Mouse (Mus musculus) heart, embryonic 12.5 days (tissue): ENCODE measurements around the gene Isoc2a. TPM values are rescaled to one million over a fixed set of nuclear protein-coding genes. Genes with fewer than 3 reads are reported as not detected.

Experiments used
- ATAC-seq: fragments of 200-750 bp; cut with Nextera tagmentation; 2 replicates; pipeline ENCODE4 v1.8.0; 2017; ENCODE audit warnings: moderate TSS enrichment, moderate library complexity; ENCODE audit not compliant: insufficient number of reproducible peaks, low FRiP score
- H3K27ac ChIP-seq: fragments of 300-500 bp; sonication (generic); 2 replicates; pipeline ENCODE4 v1.5.1; 2016; ENCODE audit warnings: mild to moderate bottlenecking, moderate library complexity; ENCODE audit not compliant: poor library complexity, severe bottlenecking
- H3K27me3 ChIP-seq: fragments of 300-500 bp; sonication (generic); replicated peaks from 2 replicates; pipeline ENCODE4 v1.6.1; 2016; ENCODE audit warnings: mild to moderate bottlenecking, moderate library complexity
- H3K36me3 ChIP-seq: fragments of 300-500 bp; sonication (generic); 2 replicates; pipeline ENCODE4 v1.6.1; 2016; ENCODE audit warnings: mild to moderate bottlenecking, moderate library complexity
- H3K4me1 ChIP-seq: fragments of 300-500 bp; sonication (generic); replicated peaks from 2 replicates; pipeline ENCODE4 v1.6.1; 2016; ENCODE audit warnings: mild to moderate bottlenecking
- H3K4me2 ChIP-seq: fragments of 300-500 bp; sonication (generic); 2 replicates; pipeline ENCODE4 v1.6.1; 2016; ENCODE audit warnings: mild to moderate bottlenecking, moderate library complexity
- H3K4me3 ChIP-seq: fragments of 300-500 bp; sonication (generic); 2 replicates; pipeline ENCODE4 v1.5.1; 2016; ENCODE audit warnings: mild to moderate bottlenecking
- H3K9ac ChIP-seq: fragments of 300-500 bp; sonication (generic); 2 replicates; pipeline ENCODE4 v1.6.1; 2016; ENCODE audit warnings: mild to moderate bottlenecking, moderate library complexity
- H3K9me3 ChIP-seq: fragments of 300-500 bp; sonication (generic); replicated peaks from 2 replicates; pipeline ENCODE4 v1.6.1; 2016; ENCODE audit warnings: mild to moderate bottlenecking, moderate library complexity
- WGBS: fragments of 180-500 bp; shearing (Covaris S2); methylation state at CpG from one replicate; pipeline ENCODE4 v1.1.7; 2016; 5-methylcytosine and 5-hydroxymethylcytosine counted together
- polyA plus RNA-seq: library from polyadenylated mRNA; unstranded; fragments of >200 nt; fragmentation: Nextera tagmentation; extraction: Ambion mirVana; gene quantifications from 2 replicates; pipeline ENCODE4 v1.2.1, GENCODE M21; 2016

The Isoc2a gene
- polyA plus RNA-seq, 1 experiment from 2014 or later: 1.0 TPM

DNA sequence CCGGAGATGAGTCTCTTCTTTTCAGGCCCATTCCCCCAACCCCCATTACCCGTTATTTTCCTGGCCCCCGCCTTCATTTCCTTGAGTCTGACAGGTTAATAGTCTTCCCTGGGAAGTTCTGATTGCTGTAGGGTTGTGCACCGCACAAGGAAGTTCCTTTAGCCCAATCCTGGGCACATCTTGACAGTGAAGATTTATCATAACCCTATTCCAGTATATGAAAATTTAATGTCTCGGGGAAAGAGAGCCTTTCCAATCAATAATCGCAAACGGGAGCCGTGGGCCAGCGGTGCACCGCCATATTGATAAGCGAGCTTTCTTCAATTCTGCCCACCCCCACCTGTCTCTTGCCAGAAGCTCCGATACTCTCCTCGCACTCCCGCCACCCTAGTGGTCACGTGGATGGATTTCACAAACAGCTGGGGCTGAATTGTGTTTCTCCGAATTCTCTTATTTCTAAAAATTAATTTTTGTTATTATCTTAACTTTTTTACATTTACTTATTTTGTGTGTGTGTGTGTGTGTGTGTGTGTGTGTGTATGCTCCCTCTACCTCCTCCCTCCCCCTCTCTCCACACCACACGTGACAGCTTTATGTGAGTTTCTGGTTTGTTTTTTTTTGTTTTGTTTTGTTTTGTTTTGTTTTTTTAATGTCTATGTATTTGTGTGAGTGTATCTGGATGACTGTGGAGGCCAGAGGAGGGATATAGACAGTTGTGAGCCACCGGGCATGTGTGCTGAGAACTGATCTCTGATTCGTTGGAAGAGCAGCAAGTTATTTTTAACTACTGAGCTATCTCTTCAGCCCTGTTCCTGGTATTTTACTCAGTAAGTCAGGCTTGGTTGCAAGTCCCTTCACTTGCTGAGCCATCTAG lies 22.9 kb downstream of the Isoc2a start:
- Histone ChIP-seq H3K27ac (peak overlapping the region; percentile 71), H3K4me2 (peak overlapping the region; percentile 66), H3K9ac (peak overlapping the region; percentile 42), H3K4me3 (peak overlapping the region; percentile 37), H3K27me3 (no peaks in the 10 kb centered on the region), H3K36me3 (no peaks in the 10 kb centered on the region), H3K4me1 (peaks cover 10% of the 10 kb centered on the region), H3K9me3 (peaks cover 4% of the 10 kb centered on the region)
- WGBS: 5% methylated on average over 19 of the region's 19 CpGs
- ATAC-seq: peak; percentile 78

DNA sequence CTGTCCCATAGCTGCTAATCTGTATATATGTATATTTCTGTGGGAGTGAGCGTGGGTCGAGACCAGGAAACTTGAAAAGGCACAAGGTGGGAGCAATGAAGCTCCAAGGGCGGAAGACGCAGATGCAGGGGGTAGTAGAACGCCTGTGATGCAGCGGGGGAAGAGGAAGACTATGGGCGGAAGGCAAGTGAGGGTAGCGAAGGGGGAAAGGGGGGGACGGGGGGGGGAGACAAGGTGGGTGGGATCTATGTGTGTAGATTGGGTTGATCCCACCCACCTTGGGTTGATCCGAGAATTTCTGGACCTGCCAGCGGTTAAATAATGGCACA lies 23.5 kb downstream of the Isoc2a start:
- ATAC-seq: no peak

DNA sequence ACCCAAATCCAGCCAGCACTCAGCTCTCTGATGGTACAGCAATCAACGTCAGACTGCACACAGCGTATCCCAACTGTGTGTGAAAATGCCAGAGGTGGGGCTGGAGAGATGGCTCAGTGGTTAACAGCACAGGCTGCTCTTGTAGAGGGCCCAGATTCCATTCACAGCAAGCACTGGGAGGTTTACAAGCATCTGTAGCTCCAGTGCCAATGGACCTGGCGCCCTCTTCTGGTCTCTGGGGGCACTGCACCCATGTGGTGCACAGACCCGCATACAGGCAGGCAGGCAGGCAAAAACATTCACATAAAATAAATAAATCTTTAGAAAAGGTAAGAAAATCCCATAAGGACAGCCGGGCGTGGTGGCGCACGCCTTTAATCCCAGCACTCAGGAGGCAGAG lies 24.2 kb downstream of the Isoc2a start:
- Histone ChIP-seq H3K27ac (no peak overlapping the region), H3K9ac (no peak overlapping the region), H3K4me3 (no peak overlapping the region), H3K27me3 (no peaks in the 10 kb centered on the region), H3K4me2 (peak overlapping the region; percentile 66), H3K9me3 (peaks cover 4% of the 10 kb centered on the region), H3K36me3 (no peaks in the 10 kb centered on the region), H3K4me1 (peaks cover 10% of the 10 kb centered on the region)
- WGBS: 47% methylated on average over 8 of the region's 8 CpGs
- ATAC-seq: no peak

More for the DNA sequence above, 23.5 kb downstream of the Isoc2a start:
- Histone ChIP-seq H3K36me3 (no peaks in the 10 kb centered on the region), H3K4me3 (peak overlapping the region; percentile 37), H3K9me3 (peaks cover 4% of the 10 kb centered on the region), H3K27ac (peak overlapping the region; percentile 71), H3K27me3 (no peaks in the 10 kb centered on the region), H3K4me1 (peaks cover 10% of the 10 kb centered on the region), H3K4me2 (peak overlapping the region; percentile 66), H3K9ac (peak overlapping the region; percentile 30; the same call in 1 of the 2 replicates)
- WGBS: 28% methylated on average over 11 of the region's 11 CpGs

DNA sequence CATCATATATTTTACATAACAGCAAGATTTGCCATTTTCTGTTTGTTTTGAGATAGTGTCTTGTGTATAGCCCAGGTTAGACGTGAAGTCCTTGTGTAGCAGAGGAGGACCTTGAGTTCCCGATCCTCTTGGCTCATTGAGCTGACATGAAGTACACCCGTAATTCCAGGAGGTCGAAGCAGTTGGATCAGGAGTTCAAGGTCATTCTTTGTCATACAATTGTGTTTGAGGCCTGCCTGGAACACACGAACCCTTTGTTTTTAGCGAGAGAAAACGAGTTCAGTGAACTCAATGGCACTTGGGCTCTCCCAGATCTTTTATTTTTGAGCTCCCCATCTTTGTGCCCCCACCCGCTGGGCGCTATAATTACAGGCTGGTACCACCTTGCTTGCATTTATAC lies 25.5 kb downstream of the Isoc2a start:
- H3K27ac ChIP-seq: no peak overlapping the region
- H3K4me2 ChIP-seq: no peak overlapping the region
- H3K4me3 ChIP-seq: no peak overlapping the region
- no peaks in the 10 kb centered on the region for H3K36me3 ChIP-seq
- H3K27me3 ChIP-seq: no peaks in the 10 kb centered on the region
- peaks cover 4% of the 10 kb centered on the region for H3K9me3 ChIP-seq
- WGBS: 83% methylated on average over 9 of the region's 9 CpGs
- H3K9ac ChIP-seq: no peak overlapping the region
- ATAC-seq: no peak
- peaks cover 17% of the 10 kb centered on the region for H3K4me1 ChIP-seq

DNA sequence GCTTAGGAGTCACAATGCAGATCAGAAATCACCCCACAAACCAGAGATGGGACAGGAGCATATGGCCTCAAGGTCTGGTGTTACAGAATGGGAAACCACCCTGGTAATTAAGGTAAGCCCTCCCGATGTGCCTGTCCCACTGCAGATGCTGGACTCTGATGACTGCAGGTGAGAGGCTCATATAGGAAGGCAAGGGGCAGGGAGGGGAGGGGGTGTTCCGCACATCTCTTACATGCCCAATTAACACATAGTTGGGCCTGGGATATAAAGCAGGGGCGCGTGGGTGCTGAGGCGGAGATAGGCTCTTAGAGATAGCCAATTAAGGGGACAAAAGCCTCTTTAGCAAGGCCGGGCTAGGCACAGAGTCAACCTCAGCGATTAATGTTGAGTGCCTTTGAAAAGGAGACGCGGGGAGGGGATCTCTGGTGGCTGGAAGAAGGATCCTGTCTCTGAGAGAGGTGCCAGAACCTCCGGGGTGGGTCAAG lies 29.6 kb downstream of the Isoc2a start, which contains the start of gene Gm36210:
TSS of gene Gm36210 (minus strand) at position 51 of the 485 bp plus-strand sequence.
- H3K9me3 ChIP-seq: no peaks in the 10 kb centered on the region
- H3K4me2 ChIP-seq: no peak within 1 kb of the TSS
- H3K27ac ChIP-seq: no peak within 1 kb of the TSS
- H3K36me3 ChIP-seq: no peaks in the 10 kb centered on the region
- 0 out of 2 replicates have a peak, but pooled peaks cover 6% of the 10 kb centered on the region for H3K27me3 ChIP-seq
- peaks cover 8% of the 10 kb centered on the region; the same call in 1 of the 2 replicates for H3K4me1 ChIP-seq
- H3K4me3 ChIP-seq: no peak within 1 kb of the TSS
- 43% methylated on average over 10 of the region's 10 CpGs for WGBS
- no peak within 1 kb of the TSS for H3K9ac ChIP-seq
- ATAC-seq: no peak

DNA sequence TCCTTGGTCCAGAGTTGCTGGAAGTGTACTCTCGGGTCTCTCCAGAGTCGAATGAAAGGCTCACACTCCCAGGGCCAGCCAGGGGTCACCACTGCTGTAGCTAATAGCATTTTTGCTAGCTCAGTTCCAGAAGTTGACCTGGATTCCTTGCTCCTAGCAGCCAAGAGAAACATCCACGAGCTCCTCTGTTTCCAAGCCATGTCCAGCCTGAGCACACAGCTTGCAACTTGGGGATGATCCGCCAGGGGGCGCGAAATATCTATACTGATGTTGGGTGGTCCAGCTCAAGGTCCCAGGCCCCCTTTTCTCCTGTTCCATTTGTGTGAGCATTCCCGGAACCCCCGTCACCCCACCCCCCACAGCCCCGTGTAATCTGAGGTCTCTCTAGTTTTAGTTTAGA lies 34.6 kb downstream of the Isoc2a start:
- ATAC-seq: no peak
- Histone ChIP-seq H3K4me3 (no peak overlapping the region), H3K4me2 (no peak overlapping the region), H3K9me3 (no peaks in the 10 kb centered on the region), H3K4me1 (peaks cover 16% of the 10 kb centered on the region), H3K36me3 (no peaks in the 10 kb centered on the region), H3K9ac (no peak overlapping the region), H3K27ac (no peak overlapping the region), H3K27me3 (0 out of 2 replicates have a peak, but pooled peaks cover 6% of the 10 kb centered on the region)
- 29% methylated on average over 9 of the region's 9 CpGs for WGBS

DNA sequence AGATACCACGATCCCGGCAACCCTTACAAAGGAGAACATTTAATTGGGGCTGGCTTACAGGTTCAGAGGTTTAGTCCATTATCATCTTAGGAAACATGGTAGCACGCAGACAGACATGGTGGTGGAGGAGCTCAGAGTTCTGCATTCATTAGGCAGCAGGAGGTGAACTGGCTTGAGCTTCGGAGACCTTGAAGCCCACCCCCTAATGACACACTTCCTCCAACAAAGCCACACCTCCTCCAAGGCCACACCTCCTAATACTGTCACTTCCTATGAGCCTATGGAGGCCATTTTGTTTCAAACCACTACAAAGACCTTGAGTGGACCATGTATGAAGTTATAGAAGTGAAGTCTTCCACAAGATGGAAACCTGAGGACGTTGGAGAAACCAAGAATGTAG lies 35.3 kb downstream of the Isoc2a start:
- Histone ChIP-seq H3K4me1 (peaks cover 17% of the 10 kb centered on the region), H3K36me3 (peaks cover under 1% of the 10 kb centered on the region), H3K27me3 (0 out of 2 replicates have a peak, but pooled peaks cover 6% of the 10 kb centered on the region), H3K9ac (no peak overlapping the region), H3K4me2 (no peak overlapping the region), H3K27ac (no peak overlapping the region), H3K9me3 (no peaks in the 10 kb centered on the region), H3K4me3 (no peak overlapping the region)
- ATAC-seq: no peak
- 53% methylated on average over 5 of the region's 5 CpGs for WGBS

DNA sequence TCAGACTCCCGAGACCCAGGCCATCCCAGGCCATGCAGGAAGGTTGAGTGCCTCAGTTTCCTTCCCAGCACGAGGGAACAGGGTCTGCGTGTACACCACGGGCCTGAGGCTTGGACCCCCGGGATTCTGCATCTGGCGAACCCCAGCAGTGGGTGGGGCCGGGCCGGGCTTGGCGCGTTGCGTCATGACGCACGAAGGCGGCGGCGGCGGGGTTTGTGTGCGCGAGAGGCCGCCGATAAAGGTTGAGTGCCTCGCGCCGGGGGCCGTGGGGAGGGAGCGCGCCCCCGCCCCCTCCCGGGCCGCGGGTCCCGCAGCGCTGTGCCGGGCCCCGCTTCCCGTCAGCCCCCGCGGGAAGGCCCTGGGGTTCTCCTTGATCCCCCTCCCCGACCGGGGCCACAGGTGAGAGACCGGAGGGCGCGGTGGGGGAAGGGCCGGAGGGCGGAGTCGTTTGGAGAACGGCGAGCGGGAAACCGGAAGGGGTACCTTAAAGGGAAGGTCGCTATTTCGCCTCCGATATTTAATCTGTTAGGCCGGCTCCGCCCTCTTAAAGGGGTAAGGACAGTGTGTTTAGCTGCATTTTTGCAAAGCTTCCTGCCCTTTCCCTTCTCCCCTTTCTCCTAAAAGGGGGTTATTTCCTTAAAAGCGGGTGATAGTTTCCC lies 38.2 kb downstream of the Isoc2a start, which contains the start of gene Zfp628:
TSS of gene Zfp628 (plus strand) at position 211 of the 659 bp plus-strand sequence.
- peak; percentile 92 for ATAC-seq

DNA sequence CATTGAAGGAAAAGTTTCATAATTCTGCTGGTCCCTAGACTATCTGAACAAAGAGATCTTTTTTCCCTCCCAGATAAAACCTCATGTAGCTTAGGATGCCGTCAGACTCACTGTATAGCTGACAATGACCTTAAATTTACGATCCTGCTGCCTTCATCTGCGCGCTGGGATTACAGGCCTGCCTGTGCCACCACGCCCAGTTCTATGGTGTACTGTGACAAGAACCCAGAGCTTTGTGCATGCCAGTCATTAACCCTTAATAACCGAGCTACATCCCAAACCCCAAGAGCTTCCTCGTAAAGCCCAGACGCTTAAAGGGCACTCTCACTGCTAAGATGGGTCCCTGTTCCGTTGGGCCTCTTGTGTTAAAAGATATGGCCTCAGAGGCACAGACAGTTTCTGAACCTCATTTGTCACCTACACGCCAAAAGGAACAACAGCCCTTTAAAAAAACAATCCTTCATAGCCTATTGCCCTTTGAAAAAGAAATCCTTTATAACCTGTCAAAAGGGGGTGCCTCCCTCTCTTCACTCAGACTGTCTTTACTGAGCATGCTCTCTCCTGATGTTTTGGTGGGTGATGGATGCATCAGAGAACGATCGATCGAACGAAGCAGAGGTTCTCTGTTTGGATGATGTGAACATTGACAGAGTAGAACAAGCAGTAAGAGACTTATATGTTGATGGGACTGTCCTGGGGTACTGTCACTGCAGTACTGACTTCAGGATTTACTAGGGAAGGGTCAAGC lies 38.9 kb downstream of the Isoc2a start:
- H3K27ac ChIP-seq: peak overlapping the region; percentile 88
- H3K9me3 ChIP-seq: no peaks in the 10 kb centered on the region
- peak overlapping the region; percentile 91 for H3K4me2 ChIP-seq
- peak overlapping the region; percentile 60 for H3K4me3 ChIP-seq
- H3K4me1 ChIP-seq: peaks cover 20% of the 10 kb centered on the region
- H3K36me3 ChIP-seq: peaks cover 37% of the 10 kb centered on the region
- 25% methylated on average over 14 of the region's 14 CpGs for WGBS
- 0 out of 2 replicates have a peak, but pooled peaks have one; percentile 26 for ATAC-seq
- no peaks in the 10 kb centered on the region for H3K27me3 ChIP-seq
- H3K9ac ChIP-seq: peak overlapping the region; percentile 81

More for the DNA sequence above, 38.2 kb downstream of the Isoc2a start, which contains the start of gene Zfp628:
- Histone ChIP-seq H3K4me1 (peaks cover 17% of the 10 kb centered on the region), H3K4me3 (peak within 1 kb of the TSS; percentile 60), H3K9me3 (no peaks in the 10 kb centered on the region), H3K36me3 (peaks cover 30% of the 10 kb centered on the region), H3K27me3 (0 out of 2 replicates have a peak, but pooled peaks cover 2% of the 10 kb centered on the region), H3K27ac (peak within 1 kb of the TSS; percentile 88), H3K9ac (peak within 1 kb of the TSS; percentile 81), H3K4me2 (peak within 1 kb of the TSS; percentile 91)
- 1% methylated on average over 56 of the region's 56 CpGs for WGBS

DNA sequence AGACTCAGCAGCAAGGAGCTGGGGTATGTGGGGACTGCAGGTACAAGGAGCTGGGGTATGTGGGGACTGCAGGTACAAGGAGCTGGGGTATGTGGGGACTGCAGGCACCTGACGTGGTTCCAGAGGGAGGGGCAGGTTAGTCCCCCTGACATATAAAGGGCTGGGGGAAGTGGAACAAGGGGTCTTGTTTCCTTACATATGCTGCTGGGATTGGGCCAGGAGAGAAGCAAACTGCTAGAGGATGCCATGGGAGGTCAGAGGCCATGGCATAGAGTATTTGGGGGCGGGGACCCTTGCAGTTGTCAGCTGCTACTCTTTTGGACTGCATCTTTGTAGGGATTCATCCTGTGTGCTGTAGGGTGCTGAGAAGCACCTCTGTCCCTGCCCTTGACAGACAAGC lies 40.5 kb downstream of the Isoc2a start:
- 94% methylated on average over 2 of the region's 2 CpGs for WGBS

More for the DNA sequence above, 40.5 kb downstream of the Isoc2a start:
- H3K9me3 ChIP-seq: no peaks in the 10 kb centered on the region
- 0 out of 2 replicates have a peak overlapping the region, but pooled peaks have one; percentile 17 for H3K9ac ChIP-seq
- peaks cover 36% of the 10 kb centered on the region for H3K4me1 ChIP-seq
- no peak for ATAC-seq
- H3K27ac ChIP-seq: no peak overlapping the region
- H3K4me3 ChIP-seq: no peak overlapping the region
- H3K4me2 ChIP-seq: no peak overlapping the region
- H3K27me3 ChIP-seq: no peaks in the 10 kb centered on the region
- H3K36me3 ChIP-seq: peaks cover 37% of the 10 kb centered on the region
